Mouse (Mus musculus) bone marrow macrophage, adult 2 months (primary cell): Measurements from ENCODE around the gene Bmper.

Experiments
- CTCF ChIP-seq: IDR thresholded peaks from 2 replicates; pipeline ENCODE4 v1.5.1; 2012; ENCODE audit warnings: low read depth, mild to moderate bottlenecking, low read length, moderate library complexity
- POLR2A ChIP-seq: IDR thresholded peaks from 2 replicates; pipeline ENCODE4 v1.6.1; 2012; ENCODE audit warnings: mild to moderate bottlenecking, low read depth, low read length, borderline replicate concordance

- TF ChIP-seq POLR2A = no peak
- no peak for TF ChIP-seq CTCF
Observed at GRCm38 (mm10) chr9:23358108-23358507, 135.2 kb downstream of the Bmper start.
